Mouse (Mus musculus) G1E-ER4 (cell line): ENCODE measurements around the gene Btc. TPM values are rescaled to one million over a fixed set of nuclear protein-coding genes. Genes with fewer than 3 reads are reported as not detected.

Source experiments
- GATA1 ChIP-seq: IDR thresholded peaks from one replicate; pipeline ENCODE4 v1.8.0; 2012; ENCODE audit warnings: low read length, inconsistent platforms
- polyA plus RNA-seq: library from polyadenylated mRNA; stranded (reverse); fragments of >175 nt; gene quantifications from 2 replicates; pipeline ENCODE4 v1.2.3, GENCODE M21; 2012

The Btc gene
- 0.02 and 0.04 TPM in 2 replicates for polyA plus RNA-seq

DNA sequence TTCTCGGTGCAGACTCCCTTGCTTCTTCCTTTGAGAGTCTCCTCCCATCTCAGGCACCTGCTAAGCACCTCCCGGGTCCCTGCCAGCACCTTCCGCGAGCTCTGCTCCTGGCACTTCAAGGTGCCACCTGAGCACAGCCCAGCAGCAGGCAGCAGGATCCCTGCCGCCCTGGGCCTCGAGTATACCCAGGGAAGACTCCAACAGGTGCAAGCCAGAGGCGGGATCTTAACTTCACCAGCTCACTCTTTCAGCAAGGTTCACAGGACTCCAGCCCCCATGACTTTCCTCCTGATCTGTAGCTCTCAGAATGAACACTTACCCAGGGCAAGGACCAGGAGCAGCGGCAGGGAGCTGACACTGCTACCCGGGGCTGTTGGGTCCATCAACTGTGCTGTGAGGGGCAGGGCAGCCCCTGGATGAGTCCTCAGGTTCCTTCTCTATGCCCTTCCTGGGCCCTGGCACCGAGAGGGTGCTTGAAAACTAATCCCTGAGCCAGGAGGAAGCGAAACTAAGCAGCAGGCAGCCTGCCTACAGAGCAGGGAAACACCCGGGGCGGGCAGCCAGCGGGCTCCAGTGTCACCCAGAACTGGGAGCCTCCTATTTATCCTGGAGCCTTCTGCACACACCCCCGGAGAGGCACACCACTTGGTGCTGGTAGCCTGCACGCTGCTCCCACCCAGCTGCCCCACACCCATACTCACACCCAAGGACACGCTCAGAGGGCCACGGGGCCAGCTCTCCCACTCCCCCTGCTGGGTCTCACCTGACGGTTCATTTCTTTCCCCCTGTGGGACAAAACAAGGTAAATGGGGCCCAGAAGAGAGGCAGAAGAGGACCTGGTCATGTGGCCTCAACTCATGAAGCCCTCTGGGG, at the start of gene Btc:
Btc (minus strand) TSS at position 656 of the 873 bp plus-strand sequence.
- TF ChIP-seq GATA1 = no peak

DNA sequence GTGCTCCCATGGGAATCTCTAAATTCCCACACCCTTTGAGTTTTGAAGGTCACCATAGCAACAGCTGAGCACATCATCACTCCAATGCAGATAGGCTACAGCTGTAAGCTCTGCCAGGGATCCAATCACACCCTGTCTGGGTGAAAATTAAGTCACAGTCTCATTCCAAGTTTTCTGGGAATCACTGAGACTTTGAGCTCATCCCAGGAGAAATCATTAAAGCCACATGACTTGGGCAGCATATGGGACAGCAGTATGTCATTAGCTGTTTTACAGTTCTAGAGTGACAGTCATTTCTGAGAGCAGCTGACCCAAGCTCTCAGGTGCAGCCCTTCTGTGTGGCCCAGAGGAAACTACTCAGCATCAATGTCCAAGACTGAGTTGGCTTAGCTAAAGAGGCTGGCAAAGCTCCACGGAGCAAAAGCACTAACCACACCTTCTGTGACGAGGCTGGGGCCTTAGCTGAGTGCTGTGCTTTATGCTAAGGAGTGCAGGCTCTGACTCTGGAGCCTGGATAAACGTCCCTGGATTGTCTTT, 42.3 kb upstream of the Btc start:
- no peak for TF ChIP-seq GATA1

DNA sequence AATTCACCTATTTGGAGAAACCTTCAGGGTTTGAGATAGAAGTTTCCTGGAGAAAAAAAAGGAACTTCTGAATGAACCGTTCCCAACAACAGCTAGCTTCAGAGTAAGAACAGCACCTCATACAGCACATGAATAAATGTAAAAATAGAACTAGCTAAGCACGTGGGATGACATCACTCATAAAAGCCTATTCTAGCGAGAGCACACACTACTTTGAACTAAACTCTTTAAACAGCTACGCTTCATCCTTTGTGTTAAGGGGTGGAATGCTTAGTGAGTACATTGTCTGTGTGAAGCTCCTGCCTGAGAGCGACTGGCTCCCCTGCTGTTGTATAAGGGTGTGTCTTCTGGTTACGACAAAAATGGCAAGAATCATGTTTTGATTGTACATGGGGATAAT, 33.8 kb upstream of the Btc start:
- no peak for TF ChIP-seq GATA1

DNA sequence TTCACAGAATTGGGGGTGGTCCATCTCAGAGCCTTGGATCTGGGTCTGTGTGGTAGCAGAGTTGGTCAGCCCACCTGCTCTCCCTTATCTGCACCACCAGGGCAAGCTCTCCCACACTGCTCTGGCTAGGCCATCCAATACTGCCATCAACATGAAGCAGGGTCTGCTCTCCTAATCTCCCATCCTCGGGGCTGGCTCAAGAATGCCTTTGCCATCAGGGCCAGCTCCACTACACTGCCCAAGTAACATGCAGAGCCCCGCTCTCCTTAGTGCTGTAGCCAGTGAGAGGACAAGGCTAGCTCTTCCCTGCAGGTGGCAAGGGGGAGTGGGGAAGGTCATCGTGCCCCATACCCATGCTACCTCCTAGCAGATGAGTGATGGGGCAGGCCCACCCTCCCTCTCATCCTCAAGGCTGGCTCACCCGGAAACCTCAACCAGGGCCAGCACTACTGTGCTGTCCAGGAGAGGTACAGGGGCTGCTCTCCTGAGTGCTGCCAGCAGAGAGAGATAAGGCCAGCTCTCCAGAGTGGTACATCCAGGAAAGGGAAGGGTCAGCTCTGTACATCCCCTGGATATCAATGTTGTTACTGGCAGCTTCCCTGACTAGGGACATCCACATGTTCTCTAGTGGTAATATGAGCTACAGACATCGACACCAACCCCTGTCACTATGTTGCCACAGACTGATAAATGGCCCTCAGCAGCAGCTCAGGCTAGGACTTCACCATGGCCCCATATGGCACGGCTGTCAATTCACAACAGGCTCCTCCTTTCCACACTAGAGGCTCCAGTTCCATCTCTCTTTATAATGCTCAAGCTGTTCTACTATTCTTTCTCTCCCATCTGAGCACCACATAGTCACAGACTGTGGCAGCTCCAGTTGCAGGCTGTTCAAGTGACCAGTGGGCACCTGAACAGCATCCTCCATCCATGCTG, 32.2 kb upstream of the Btc start:
- TF ChIP-seq GATA1 = no peak

DNA sequence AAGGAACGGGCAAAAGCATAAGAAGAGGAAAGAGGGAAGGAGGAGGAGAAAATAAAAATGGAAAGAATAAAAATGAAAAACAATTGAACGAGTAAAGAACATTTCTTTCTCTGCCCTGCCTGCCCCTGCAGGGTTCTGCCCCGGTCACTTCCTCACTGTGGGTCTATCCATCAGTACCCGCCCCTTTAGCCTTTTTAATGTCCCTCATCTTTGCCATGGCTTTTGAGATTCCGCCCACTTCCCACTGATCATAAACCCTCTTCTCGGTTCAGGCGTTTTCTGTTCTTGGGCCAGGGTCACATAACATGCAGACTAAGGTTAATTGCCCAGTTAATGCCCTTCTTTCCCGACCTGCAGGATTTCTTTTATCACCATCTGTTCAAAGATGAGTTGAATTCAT, 25.8 kb upstream of the Btc start:
- TF ChIP-seq GATA1 = no peak

DNA sequence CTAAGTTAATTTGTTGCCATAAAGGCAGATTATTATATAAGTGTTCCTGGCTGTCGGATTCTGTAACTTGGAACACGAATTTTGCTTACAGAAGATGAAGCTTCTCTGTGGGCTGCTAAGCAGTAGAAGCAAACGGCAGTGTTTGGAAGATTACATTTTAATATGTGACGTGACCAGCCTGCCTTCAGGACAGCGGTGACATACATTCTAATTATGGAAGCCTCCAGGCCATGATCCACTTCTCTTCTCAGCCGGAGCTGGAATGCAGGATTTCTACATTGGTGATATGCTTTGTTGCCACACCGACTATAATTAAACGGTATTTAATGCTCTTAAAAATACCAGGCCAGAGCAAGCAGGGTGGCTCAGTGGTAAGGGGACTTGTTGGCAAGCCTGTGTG, 11.0 kb upstream of the Btc start:
- TF ChIP-seq GATA1 = no peak

DNA sequence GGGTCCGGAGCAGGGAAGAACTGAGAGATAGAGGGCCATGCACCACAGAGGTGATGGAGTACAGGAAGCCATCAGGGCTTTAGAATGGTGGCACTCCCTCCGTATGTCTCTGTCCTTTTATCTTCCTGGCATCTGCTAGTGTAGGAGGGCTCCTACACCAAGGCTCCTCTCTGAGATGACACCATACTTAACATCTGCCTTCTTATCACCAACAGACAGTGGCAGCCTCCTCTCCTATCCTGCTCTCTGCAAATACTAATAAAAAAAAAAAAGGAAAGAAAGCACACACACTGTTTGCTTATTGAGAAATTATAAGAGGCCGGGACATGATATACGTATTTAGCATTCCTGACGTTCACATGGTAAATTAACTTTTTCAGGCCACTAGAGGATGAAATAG, 1.5 kb upstream of the Btc start:
- no peak for TF ChIP-seq GATA1

DNA sequence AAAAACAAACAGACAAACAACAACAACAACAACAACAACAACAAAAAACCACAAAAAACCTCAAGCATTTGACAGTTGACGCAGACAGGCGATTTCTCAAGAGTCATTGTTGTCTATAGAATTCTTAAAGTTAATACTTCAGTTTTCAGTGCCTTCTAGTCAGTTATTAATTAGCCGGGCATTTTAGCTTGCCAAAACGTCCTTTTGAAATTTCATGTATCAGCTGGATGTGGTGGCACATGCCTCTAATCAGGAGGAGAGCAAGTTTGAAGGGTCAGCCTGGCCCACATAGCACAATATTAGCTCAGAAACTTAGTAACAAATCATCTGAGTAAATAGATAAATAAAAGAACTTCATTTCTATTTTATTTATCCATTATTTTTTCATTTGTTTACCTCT, 487 bp upstream of the Btc start:
- no peak for TF ChIP-seq GATA1

DNA sequence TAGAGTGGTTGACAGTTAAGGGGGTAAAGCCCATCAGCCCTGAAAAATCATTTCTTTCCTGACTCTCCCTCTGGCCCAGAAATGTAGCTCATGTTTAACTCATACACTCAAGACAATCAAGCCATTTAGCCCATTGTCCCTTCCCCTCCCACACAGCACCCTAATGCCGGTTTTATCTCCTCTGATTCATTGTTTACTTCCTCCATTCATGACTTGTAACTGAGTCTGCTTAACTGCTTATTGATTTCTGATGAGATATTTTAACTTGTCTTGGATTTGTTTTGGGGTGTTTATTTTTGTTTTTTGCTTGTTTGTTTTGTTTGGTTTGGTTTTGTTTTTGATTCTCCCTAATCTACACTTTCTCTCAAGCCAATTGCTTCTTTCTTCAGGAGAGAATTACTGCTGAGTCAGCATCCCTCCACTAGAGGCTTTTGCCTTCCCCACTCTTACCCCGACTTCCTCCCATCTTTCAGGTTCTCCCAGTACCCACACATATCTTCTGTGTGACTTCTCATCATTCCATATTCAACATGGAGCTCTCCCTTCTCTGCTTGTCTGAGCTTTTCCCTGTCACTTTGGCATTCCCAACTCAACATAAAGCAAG, 2.2 kb downstream of the Btc start:
- no peak for TF ChIP-seq GATA1

DNA sequence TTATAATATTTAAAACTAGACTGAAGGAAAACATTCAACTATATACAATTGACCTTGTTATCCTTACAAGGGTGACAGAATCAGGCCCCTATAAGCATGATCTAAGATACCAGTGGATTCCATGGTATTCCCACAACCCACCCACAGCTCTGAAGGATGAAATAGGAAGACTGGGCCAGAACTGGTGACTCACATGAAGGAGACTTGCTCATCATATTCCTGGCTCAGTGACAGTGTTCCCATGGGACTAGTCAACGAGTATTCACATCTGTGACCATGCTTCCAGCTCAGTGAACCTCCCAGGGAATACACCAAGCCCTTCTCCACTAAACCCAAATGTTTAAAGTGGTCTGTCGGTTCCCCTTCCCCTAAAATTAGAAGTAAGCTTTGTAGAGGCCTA, 27.3 kb downstream of the Btc start:
- no peak for TF ChIP-seq GATA1

DNA sequence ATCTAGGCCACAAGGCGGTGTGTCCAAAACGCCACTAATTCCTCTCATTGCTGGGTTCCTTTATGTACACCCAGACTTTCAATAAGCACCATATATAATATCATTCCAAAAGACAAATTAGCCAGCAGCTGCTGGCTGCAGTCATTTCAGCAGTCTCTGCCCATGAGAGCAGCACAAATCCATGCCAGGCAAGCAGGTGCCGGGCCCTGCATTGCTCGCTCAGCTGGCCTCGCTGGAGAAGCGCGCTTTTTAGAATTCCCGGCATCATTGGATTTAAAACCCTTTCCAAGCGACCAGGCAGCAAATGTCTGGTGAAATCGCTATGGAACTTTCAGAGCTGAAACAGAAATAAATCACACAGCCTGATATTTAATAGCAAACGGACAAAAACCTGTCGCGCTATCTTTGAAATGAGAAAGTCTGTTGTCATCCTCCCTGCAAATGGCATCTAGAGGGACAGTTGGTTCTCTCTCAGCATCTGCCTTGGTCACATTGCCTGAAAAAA, 34.7 kb downstream of the Btc start:
- TF ChIP-seq GATA1 = no peak

DNA sequence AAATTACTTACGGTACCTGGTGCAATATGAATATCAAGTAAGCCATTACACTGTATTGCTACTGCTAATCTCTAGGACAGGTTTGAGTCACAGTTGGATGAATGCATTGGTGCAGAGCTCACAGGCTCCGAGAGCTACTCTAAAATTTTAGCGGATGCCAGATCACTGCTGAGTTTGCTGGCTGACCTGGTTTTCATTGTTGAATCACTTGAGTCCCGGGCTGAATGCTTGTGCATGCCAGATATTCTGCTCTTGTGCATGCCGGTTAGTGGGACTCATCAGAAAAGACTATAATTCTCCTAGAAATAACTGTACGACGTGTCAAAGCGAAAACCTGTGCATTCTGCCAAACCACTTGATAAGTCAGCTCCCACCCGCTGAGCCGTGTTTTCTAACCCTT, 35.9 kb downstream of the Btc start:
- no peak for TF ChIP-seq GATA1

DNA sequence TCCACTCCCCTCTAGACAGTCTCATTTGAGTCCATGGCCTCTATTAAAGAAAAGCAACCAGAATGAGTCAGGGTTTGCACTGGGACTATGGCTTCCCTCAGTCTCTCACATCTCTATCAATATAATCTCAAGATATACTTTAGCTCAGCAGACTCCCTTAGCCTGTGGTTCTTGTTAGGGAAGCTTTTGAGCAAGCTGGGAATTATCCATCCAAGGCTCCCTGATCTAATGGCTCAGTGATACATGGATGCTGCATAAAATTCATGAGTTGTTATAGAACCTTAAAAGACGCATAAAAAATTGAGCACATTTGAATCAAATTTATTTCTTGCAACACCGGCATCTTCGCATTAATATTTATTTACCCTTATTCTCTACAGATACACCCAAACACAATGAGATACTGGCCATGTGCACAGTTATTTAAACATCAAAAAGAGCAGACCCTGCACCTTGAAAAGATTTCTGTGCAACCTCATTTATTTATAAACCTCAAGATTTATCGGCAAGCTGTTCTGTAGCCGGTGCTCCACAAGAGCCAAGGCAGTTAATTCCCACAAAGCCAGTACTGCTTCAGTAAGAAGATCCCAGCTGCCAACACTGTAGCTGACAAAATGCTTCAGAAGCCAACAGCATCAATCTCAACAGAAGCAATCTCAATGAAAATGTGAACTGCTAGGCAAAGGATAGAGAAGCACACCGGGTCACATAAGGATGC, 39.4 kb downstream of the Btc start:
- no peak for TF ChIP-seq GATA1

DNA sequence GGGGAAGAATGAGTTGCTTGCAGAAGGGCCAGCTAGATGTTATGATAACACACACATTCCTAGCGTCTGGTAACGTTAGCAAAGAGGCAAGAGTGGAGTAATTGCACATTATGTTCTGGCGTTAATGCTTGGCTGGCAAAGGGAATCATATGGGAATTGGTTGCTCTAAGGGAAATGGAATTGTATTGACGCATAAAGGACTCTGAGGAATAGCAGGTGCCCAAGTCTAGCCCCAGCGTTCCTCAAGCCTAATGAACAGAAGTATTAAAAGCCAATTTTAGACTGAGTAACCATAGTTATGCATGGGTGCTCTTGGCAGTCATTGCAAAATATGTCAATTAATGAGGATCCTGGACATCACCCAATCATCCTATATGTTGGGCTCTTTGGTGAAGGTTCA, 50.1 kb downstream of the Btc start:
- no peak for TF ChIP-seq GATA1

DNA sequence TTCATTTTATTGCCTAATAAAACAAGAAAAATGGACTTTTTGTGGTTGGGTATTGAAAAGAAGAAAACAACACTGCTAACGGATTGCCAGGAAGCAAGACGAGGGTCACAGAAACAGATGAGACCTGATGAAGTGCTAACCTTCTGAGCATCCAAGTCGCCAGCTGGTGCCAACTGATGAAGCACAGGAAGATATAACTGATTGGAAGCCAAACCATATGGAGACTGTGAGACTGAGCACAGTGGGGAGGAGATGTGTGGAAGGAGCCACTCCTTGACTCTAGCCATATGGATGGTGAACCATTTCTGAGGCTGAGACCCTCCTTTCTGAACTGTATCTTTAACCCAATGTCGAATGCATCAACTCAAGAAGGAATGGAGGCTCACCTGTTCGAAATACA, 57.1 kb downstream of the Btc start:
- TF ChIP-seq GATA1 = no peak
